Mouse (Mus musculus) cortical plate, adult 2 months (tissue): ENCODE measurements around the gene Nudt15.
"Not testable (repeated sequence)": the region's sequence is repeated elsewhere in the genome, so short reads cannot be mapped to it uniquely, and the experiment has no call there.

Experiments used
- CTCF ChIP-seq: fragments of 200-500 bp; IDR thresholded peaks from 2 replicates; pipeline ENCODE4 v1.5.1; 2011; ENCODE audit warnings: mild to moderate bottlenecking, control low read depth, low read length; ENCODE audit not compliant: insufficient read depth; ENCODE audit errors: extremely low read depth
- POLR2A ChIP-seq: fragments of 200-500 bp; IDR thresholded peaks from 2 replicates; pipeline ENCODE4 v1.6.1; 2011; ENCODE audit warnings: mild to moderate bottlenecking, low read length, control low read depth; ENCODE audit not compliant: insufficient read depth; ENCODE audit errors: extremely low read depth

GRCm38 (mm10) chr14:73528661-73529060, 19.4 kb downstream of the Nudt15 start:
- not testable (repeated sequence) for TF ChIP-seq POLR2A, CTCF
